Mouse (Mus musculus) cerebellum, adult 2 months (tissue): ENCODE data around the gene Nicn1.

Experiments used
- CTCF ChIP-seq: fragments of 200-500 bp; IDR thresholded peaks from 2 replicates; pipeline ENCODE4 v1.5.1; 2011; ENCODE audit warnings: low read depth, mild to moderate bottlenecking, control low read depth, low read length, moderate library complexity, borderline replicate concordance; ENCODE audit not compliant: insufficient read depth
- POLR2A ChIP-seq: fragments of 200-500 bp; IDR thresholded peaks from 2 replicates; pipeline ENCODE4 v1.6.1; 2011; ENCODE audit warnings: low read length, control low read depth, borderline replicate concordance; ENCODE audit not compliant: insufficient read depth

- TF ChIP-seq CTCF = no peak
- TF ChIP-seq POLR2A = no peak
These were observed 28.2 kb downstream of the Nicn1 start for GRCm38 (mm10) chr9:108318462-108318861.
